Mouse (Mus musculus): ENCODE measurements around the gene Neurod1. TPM values are rescaled to one million over a fixed set of nuclear protein-coding genes. Genes with fewer than 3 reads are reported as not detected.

Neurod1 gene
- polyA plus RNA-seq (2015; fragmentation: Nextera tagmentation; extraction: Ambion mirVana) = not detected in 2 replicates

DNA sequence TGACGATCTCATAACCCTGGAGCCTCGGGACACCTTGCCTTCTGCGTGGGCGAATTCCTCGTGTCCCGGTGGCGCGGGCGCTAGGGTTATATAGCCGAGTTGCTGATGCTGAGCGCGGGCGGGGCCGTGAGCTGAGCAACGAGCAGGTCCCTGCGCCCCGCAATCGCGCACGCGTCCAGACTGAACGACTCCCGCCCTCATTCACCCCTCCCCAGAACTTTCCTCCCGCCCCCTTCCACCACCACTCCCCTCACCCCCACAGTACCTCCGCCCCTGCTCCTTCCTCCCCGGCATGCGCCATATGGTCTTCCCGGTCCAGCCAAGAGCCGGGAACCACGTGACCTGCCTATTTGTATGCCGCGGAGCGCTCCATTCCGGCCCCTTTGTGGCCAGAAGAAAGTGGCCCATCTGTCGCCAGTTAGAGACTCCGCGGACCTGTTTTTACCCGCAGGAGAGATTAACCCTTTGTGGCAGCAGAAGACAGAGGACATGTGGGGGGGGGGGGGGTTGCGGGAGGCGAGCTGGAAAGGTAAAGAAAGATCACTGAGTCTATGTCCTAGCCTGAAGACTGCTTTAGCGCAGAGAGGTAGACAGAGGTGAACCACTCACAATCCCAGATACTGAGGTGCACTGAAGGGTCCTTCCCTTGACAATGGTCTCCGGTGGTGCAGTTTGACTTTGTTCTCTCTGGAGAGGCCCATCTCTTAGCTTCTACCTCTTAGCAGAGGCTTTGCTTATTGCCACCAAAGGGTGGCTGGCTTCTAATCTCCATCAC, at the start of gene Neurod1, which contains the start of gene Cerkl:
Gene Neurod1, minus strand, starts transcription at position 177 of the 775 bp plus-strand sequence.
Gene Cerkl, minus strand, starts transcription at position 211 of the 775 bp plus-strand sequence.
- Histone ChIP-seq H3K9me3 (no peaks in the 10 kb centered on the region), H3K27ac (replicated peaks) (no peak within 1 kb of the TSS), H3K4me1 (peaks cover 10% of the 10 kb centered on the region), H3K36me3 (no peaks in the 10 kb centered on the region), H3K9ac (no peak within 1 kb of the TSS), H3K4me2 (peak within 1 kb of the TSS; percentile 69), H3K27me3 (replicated peaks) (peaks cover 81% of the 10 kb centered on the region), H3K4me3 (peak within 1 kb of the TSS; percentile 43)
- ATAC-seq (ENCODE audit: extremely low read depth, insufficient number of reproducible peaks, low FRiP score, low TSS enrichment) = no peak
- WGBS = 1% methylated on average over 41 of the region's 42 CpGs

DNA sequence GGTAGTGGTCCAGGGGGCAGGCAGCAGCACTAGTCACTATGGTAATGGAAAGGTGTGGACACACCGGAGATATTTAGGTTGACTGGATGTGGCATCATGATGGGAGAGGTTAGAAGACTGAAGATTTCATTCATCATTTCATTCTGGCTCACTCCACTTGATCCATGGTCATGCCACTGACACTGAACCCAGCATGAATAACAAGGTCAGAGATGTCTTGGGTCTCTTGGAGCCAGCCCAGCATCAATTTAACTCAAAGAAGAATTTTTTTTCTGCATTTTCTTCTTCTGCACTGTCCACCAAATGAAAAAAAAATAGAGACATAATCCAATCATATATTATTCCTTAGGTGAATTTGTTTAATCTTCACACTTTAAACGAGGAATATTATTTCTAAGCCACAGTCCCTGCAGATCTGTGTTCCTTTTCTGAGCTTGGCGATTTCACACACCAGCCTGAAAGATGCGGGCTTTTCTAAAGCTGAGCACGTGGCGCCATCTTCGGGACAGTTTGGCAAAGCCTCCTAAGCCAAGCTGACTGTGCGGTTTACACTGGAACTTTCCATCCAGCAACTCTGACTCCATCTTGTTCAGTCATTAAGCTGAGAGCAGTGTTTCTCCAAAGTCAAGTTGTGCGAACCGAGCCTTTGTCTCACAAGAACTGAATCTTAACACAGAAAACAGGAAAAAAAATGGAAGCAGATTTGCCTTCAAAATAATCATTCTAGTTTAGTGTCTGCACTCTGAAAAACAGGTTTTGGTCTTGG, 42.6 kb upstream of the Neurod1 start:
- no peaks in the 10 kb centered on the region for H3K36me3 ChIP-seq
- H3K4me2 ChIP-seq = no peak overlapping the region
- no peak overlapping the region for H3K9ac ChIP-seq
- H3K4me3 ChIP-seq = no peak overlapping the region
- H3K27ac ChIP-seq (replicated peaks) = no peak overlapping the region
- WGBS = 23% methylated on average over 10 of the region's 10 CpGs
- no peaks in the 10 kb centered on the region for H3K27me3 ChIP-seq (replicated peaks)
- no peak for ATAC-seq (ENCODE audit: extremely low read depth, insufficient number of reproducible peaks, low FRiP score, low TSS enrichment)
- H3K9me3 ChIP-seq = no peaks in the 10 kb centered on the region
- H3K4me1 ChIP-seq = no peaks in the 10 kb centered on the region

DNA sequence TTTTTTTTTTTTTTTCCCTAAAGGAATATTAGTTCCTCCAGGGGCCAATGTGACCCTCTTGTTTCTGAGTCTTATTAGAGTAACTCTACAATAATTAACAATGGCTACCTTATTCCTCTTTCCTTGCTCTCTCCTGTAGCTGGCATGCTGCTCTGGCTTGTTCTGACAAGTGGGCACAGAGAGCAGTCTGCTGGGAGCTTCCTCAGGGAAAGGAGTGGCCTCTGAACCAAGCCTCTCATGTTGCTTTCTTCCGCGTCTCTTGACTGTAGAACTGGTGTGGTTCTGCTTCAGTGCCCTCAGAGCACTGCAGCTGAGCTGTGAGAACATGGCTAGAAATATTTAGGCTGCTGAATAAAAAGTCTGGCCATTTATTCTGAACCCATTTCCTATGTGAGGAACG, 28.6 kb upstream of the Neurod1 start:
- Histone ChIP-seq H3K36me3 (no peaks in the 10 kb centered on the region), H3K9me3 (no peaks in the 10 kb centered on the region), H3K4me2 (no peak overlapping the region), H3K4me3 (no peak overlapping the region), H3K4me1 (no peaks in the 10 kb centered on the region), H3K9ac (no peak overlapping the region), H3K27me3 (replicated peaks) (no peaks in the 10 kb centered on the region), H3K27ac (replicated peaks) (no peak overlapping the region)
- WGBS = 51% methylated on average over 3 of the region's 3 CpGs
- no peak for ATAC-seq (ENCODE audit: extremely low read depth, insufficient number of reproducible peaks, low FRiP score, low TSS enrichment)

DNA sequence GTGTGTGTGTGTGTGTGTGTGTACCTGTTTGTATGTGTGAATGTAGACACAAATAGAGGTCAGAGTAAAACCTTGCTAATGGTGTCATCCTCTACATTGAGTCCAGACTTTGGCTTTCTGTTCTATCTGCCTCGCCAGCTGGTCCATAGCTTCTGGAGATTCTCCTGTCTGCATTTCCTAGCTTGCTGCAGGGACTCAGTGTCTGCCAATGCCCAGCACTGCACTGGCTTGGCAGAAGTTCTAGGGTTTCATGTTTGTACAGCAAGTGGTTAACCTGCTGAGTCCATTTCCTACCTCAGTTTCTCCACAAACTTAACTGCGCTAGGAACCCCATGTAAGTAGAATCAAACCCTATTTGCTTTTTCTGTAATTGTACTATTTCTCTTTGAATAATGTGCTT, 26.0 kb upstream of the Neurod1 start:
- 84% methylated on average over 2 of the region's 2 CpGs for WGBS
- H3K4me2 ChIP-seq = no peak overlapping the region
- H3K9ac ChIP-seq = no peak overlapping the region
- no peaks in the 10 kb centered on the region for H3K4me1 ChIP-seq
- H3K27me3 ChIP-seq (replicated peaks) = no peaks in the 10 kb centered on the region
- ATAC-seq (ENCODE audit: extremely low read depth, insufficient number of reproducible peaks, low FRiP score, low TSS enrichment) = no peak
- H3K9me3 ChIP-seq = no peaks in the 10 kb centered on the region
- H3K4me3 ChIP-seq = no peak overlapping the region
- H3K36me3 ChIP-seq = no peaks in the 10 kb centered on the region
- H3K27ac ChIP-seq (replicated peaks) = no peak overlapping the region

DNA sequence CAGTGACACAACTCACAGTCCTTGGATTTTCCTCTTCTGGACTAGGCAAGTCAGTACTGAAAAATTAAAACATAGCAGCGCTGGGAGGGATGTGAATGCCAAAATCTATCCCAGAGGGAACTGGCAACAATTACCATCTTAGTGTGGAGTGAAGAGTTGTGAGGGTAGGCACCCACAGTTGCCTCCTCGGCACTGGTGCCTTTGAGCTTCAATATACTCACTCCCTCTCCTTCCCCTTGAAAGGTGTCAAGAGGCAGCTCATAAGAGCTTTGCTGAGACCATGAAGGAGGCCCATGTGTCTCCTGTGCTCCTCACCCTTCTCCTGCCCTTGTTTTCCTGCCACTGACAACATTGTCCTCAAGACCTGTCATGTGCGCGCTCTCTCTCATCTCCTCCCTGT, 5.9 kb upstream of the Neurod1 start:
- WGBS = 73% methylated on average over 4 of the region's 4 CpGs
- Histone ChIP-seq H3K27ac (replicated peaks) (no peak overlapping the region), H3K4me1 (no peaks in the 10 kb centered on the region; the same call in 1 of the 2 replicates), H3K9ac (no peak overlapping the region), H3K27me3 (replicated peaks) (peaks cover 45% of the 10 kb centered on the region), H3K4me2 (no peak overlapping the region), H3K36me3 (no peaks in the 10 kb centered on the region), H3K9me3 (no peaks in the 10 kb centered on the region), H3K4me3 (no peak overlapping the region)
- ATAC-seq (ENCODE audit: extremely low read depth, insufficient number of reproducible peaks, low FRiP score, low TSS enrichment) = no peak

DNA sequence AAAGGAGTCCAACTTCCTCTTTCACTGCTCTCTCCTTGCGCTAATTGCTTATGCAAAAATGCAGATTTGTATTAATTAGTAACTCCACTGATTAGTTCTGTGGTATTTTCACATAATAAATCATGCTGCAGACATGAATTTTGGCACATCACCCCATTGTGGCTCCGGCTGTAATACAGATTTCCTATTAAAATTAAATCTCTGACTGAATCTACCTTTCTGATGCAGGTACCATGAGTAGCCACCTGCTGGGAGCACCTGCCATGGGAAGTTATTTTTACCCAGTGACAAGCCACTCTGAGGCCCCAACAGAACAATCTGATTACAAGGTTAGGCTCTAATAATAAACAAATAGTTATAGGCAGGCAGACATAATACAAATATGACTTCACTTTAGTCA, 5.3 kb upstream of the Neurod1 start:
- peaks cover 51% of the 10 kb centered on the region for H3K27me3 ChIP-seq (replicated peaks)
- H3K4me2 ChIP-seq = no peak overlapping the region
- 73% methylated on average over 2 of the region's 2 CpGs for WGBS
- H3K27ac ChIP-seq (replicated peaks) = no peak overlapping the region
- H3K9ac ChIP-seq = no peak overlapping the region
- no peaks in the 10 kb centered on the region; the same call in none of the 2 replicates for H3K4me1 ChIP-seq
- no peak overlapping the region for H3K4me3 ChIP-seq
- no peak for ATAC-seq (ENCODE audit: extremely low read depth, insufficient number of reproducible peaks, low FRiP score, low TSS enrichment)
- no peaks in the 10 kb centered on the region for H3K9me3 ChIP-seq
- H3K36me3 ChIP-seq = no peaks in the 10 kb centered on the region

DNA sequence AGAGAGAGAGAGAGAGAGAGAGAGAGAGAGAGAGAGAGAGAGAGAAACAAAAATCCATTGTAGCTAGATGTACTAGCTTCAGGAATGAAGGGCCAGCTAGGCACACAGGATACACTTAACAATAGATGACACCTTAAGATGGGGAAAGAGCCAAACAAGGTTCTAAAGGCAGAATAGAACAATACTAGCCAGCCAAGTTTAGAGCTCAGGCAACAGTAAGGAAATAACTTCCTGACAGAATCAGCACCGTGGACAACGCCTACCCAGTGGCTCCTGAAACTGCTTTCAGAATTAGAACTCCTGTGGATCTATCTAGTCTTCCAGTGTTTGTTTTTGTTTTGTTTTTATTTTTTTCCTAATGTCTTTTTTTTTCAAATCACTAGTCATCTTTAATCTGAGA, 4.0 kb upstream of the Neurod1 start:
- H3K36me3 ChIP-seq = no peaks in the 10 kb centered on the region
- no peak overlapping the region for H3K27ac ChIP-seq (replicated peaks)
- peaks cover 5% of the 10 kb centered on the region for H3K4me1 ChIP-seq
- no peak for ATAC-seq (ENCODE audit: extremely low read depth, insufficient number of reproducible peaks, low FRiP score, low TSS enrichment)
- H3K4me2 ChIP-seq = no peak overlapping the region
- peaks cover 64% of the 10 kb centered on the region for H3K27me3 ChIP-seq (replicated peaks)
- H3K9ac ChIP-seq = no peak overlapping the region
- H3K4me3 ChIP-seq = no peak overlapping the region
- 3% methylated on average over 2 of the region's 2 CpGs for WGBS
- no peaks in the 10 kb centered on the region for H3K9me3 ChIP-seq

DNA sequence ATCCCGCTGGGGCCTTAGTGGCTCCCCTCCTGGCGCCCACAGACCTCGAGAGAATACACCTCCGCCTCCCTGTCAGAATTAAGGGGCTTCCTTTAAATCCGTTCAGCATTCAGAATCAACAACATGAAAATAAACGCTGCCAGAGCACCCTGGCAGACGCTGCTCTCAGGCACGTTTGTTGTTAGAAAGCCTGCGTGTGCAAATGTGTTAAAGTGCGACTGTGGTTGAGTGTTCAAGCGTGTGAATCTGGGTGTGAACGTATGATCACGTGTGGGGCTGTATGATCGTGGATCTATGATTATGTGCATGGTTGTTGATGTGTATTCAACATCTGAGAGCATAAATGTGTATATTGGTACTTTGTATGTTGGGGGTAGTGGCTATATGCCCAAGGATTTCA, 3.6 kb upstream of the Neurod1 start:
- WGBS = 8% methylated on average over 14 of the region's 14 CpGs
- no peak for ATAC-seq (ENCODE audit: extremely low read depth, insufficient number of reproducible peaks, low FRiP score, low TSS enrichment)

DNA sequence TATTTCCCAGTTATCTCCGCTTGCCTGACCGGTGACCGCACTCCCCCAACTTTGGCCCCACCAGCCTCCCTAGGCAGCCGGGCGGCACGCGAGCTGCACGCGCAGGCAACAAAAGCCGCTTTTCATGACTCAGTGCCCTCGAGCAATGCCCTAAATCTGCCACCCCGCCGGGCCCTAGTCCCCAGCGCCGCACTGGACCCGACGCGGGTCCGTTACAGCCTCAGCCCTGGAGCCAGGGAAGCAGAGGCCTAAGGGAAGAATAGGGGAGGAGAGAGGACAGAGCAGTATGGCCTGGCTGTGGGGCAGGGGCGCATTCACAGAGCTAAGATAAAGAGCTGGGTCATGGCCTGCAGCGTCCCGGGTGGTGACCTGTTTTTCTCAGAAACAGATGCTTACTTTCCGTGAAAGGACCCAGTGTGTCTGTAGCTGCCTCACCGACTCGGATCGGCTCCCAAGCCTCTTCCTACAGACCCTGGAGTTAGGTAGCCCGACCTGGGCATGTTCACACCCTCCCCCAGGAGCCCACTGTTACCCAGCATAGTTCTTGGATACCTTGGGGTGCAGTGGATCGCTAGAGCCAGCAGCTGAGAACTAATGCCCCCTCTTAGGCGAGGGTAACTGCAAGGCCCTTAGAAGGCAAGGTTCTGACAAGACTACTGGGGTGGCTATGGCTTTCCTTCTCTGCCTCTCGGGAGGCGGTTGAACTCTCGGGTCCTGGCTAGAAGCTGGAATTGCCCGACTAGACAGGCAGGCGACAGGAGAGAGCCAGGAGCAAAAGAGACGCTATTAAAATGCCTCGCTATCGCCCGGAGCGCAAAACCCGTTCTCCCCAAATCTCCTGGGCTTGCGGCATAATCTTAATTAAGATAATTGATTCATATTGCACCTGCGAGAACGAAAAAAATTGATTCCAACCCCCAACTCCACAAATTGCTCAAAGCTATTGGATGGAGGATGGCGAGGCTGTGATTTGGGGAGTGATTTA, 2.8 kb upstream of the Neurod1 start:
- H3K9ac ChIP-seq = no peak overlapping the region
- no peak overlapping the region for H3K4me2 ChIP-seq
- no peak overlapping the region for H3K27ac ChIP-seq (replicated peaks)
- H3K9me3 ChIP-seq = no peaks in the 10 kb centered on the region
- no peaks in the 10 kb centered on the region for H3K36me3 ChIP-seq
- H3K27me3 ChIP-seq (replicated peaks) = peaks cover 76% of the 10 kb centered on the region
- ATAC-seq (ENCODE audit: extremely low read depth, insufficient number of reproducible peaks, low FRiP score, low TSS enrichment) = no peak
- H3K4me3 ChIP-seq = no peak overlapping the region
- H3K4me1 ChIP-seq = peaks cover 5% of the 10 kb centered on the region
- 3% methylated on average over 44 of the region's 44 CpGs for WGBS

More for the DNA sequence above, 3.6 kb upstream of the Neurod1 start:
- Histone ChIP-seq H3K27me3 (replicated peaks) (peaks cover 68% of the 10 kb centered on the region), H3K4me1 (peaks cover 5% of the 10 kb centered on the region), H3K27ac (replicated peaks) (no peak overlapping the region), H3K9ac (no peak overlapping the region), H3K9me3 (no peaks in the 10 kb centered on the region), H3K4me2 (no peak overlapping the region), H3K36me3 (no peaks in the 10 kb centered on the region), H3K4me3 (no peak overlapping the region)

DNA sequence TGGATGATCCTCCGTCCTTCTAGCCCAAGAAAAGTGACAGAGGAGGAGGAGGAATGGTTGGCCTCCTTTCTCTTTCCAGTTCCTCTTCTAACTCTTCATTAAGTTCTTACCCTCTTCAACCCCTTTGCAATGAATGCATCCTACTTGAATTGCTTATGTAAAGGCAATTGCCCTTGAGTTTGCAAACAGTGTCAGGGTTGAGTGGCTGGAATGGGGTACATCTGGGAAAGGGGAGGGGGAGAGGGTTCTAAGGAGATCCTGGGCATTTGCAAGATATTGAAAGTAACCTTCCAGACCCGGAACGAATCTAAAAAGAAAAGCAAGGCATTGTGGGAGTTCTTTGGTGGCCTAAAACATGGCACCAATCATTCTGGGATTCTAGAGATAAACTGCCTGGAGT, 1.4 kb upstream of the Neurod1 start:
- Histone ChIP-seq H3K9ac (no peak overlapping the region), H3K27ac (replicated peaks) (no peak overlapping the region), H3K27me3 (replicated peaks) (peaks cover 84% of the 10 kb centered on the region), H3K4me2 (no peak overlapping the region), H3K4me1 (peaks cover 10% of the 10 kb centered on the region), H3K9me3 (no peaks in the 10 kb centered on the region), H3K4me3 (no peak overlapping the region), H3K36me3 (no peaks in the 10 kb centered on the region)
- WGBS = 24% methylated on average over 3 of the region's 3 CpGs
- ATAC-seq (ENCODE audit: extremely low read depth, insufficient number of reproducible peaks, low FRiP score, low TSS enrichment) = no peak

DNA sequence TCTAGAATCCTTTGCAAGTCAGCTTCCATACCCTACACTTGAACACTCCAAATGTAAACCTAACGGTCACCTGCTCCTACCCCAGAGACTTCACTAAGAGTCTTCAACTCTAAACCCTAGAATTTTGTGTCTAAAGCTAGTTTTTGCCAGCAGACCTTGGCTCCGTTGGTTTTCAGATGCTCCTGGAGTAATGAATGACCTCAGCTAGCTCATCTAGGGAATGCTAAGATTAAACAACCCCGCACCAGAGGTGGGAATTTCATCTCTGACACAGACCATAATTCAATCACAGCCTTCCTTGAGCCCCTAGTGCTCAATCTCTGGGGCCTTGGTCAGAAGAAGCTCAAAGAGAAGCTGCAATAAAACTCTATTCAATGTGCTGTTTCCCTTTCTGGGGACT, 883 bp upstream of the Neurod1 start:
- Histone ChIP-seq H3K36me3 (no peaks in the 10 kb centered on the region), H3K9me3 (no peaks in the 10 kb centered on the region), H3K4me2 (no peak overlapping the region), H3K27ac (replicated peaks) (no peak overlapping the region), H3K4me1 (peaks cover 10% of the 10 kb centered on the region), H3K27me3 (replicated peaks) (peaks cover 84% of the 10 kb centered on the region), H3K4me3 (no peak overlapping the region), H3K9ac (no peak overlapping the region)
- WGBS = 54% methylated on average over 3 of the region's 3 CpGs
- no peak for ATAC-seq (ENCODE audit: extremely low read depth, insufficient number of reproducible peaks, low FRiP score, low TSS enrichment)
